Comparison of ENCODE assay signal across 12 mouse cellular contexts in genomic region chr7:92125886-92126285, GRCm38 (mm10).
DNase-seq lines count a peak whose midpoint lies in the region; ATAC-seq lines count a peak whose summit lies in the region.
"Had no signal": no experiment of that assay in that cellular context is flagged by ENCODE, and none has a peak within 500 bp of the region (broad histone marks: within the 10 kb centered on the region; RNA-seq: fewer than 3 reads in every experiment).

No protein-coding gene starts in this region.

- ATAC-seq in heart, embryonic 14.5 days (ENCODE audit: insufficient number of reproducible peaks, insufficient read depth, low FRiP score, low read depth): peak; percentile 71
- ATAC-seq in inflammation-experienced regulatory T-cells, adult 6 months: no peak
- ATAC-seq in intestine, embryonic 16.5 days: no peak

- no peaks in the 10 kb centered on the region for H3K36me3 ChIP-seq in heart, embryonic 14.5 days (ENCODE audit: control insufficient read depth, insufficient read depth, low read length)
- no peaks in the 10 kb centered on the region for H3K36me3 ChIP-seq in intestine, embryonic 16.5 days (ENCODE audit: control insufficient read depth, insufficient read depth, low read length)
- H3K36me3 ChIP-seq: neural tube, embryonic 13.5 days had no signal

- H3K4me3 ChIP-seq in heart, embryonic 14.5 days (ENCODE audit: control insufficient read depth in 1 of 2, insufficient read depth in 1 of 2, low read depth in 1 of 2, low read length in 2 of 2): no peak overlapping the region
- no peak overlapping the region for H3K4me3 ChIP-seq in intestine, embryonic 16.5 days (ENCODE audit: low read length)
- H3K4me3 ChIP-seq: neural tube, embryonic 13.5 days had no signal

- peaks cover 4 to 16% of the 10 kb centered on the region in 2 experiments for H3K4me1 ChIP-seq in heart, embryonic 14.5 days (ENCODE audit: control insufficient read depth in 2 of 2, insufficient read depth in 2 of 2, low read length in 2 of 2)
- no peaks in the 10 kb centered on the region for H3K4me1 ChIP-seq in intestine, embryonic 16.5 days (ENCODE audit: control insufficient read depth, insufficient read depth, low read length)
- H3K4me1 ChIP-seq: neural tube, embryonic 13.5 days had no signal

- H3K9me3 ChIP-seq in heart, embryonic 14.5 days (ENCODE audit: control insufficient read depth, low read length): no peaks in the 10 kb centered on the region
- no peaks in the 10 kb centered on the region for H3K9me3 ChIP-seq in intestine, embryonic 16.5 days (ENCODE audit: control insufficient read depth, low read length)
- H3K9me3 ChIP-seq: neural tube, embryonic 13.5 days had no signal

- H3K27ac ChIP-seq in heart, embryonic 14.5 days (replicated peaks in 1 of 2; ENCODE audit: control insufficient read depth in 1 of 2, insufficient read depth in 1 of 2, low read depth in 2 of 2, low read length in 2 of 2): peak overlapping the region; percentile 72 to 79; a peak in 3 of 4 replicates
- H3K27ac ChIP-seq in intestine, embryonic 16.5 days (ENCODE audit: low read length): no peak overlapping the region
- H3K27ac ChIP-seq: kidney, postnatal 0 days; liver, embryonic 14.5 days; neural tube, embryonic 13.5 days had no signal

- no peak for DNase-seq in heart, postnatal 14 days
- DNase-seq in MN1 (ENCODE audit: low spot score): peak; percentile 36
- DNase-seq in cerebellum, postnatal 10 days: peak; percentile 88
- peak; percentile 48 to 88 for DNase-seq in left cerebral cortex, postnatal 25 days (ENCODE audit: low spot score in 2 of 2)
- no peak for DNase-seq in thymus, postnatal 0 days (ENCODE audit: low spot score)
- DNase-seq: thymus, postnatal 25 days had no signal

- 10% methylated on average over 3 of the region's 3 CpGs for WGBS in heart, embryonic 14.5 days
- whole genome bisulfite sequencing in intestine, embryonic 16.5 days: 49% methylated on average over 3 of the region's 3 CpGs

- no peaks in the 10 kb centered on the region for H3K27me3 ChIP-seq in heart, embryonic 14.5 days (ENCODE audit: control insufficient read depth, insufficient read depth, low read length)
- H3K27me3 ChIP-seq in intestine, embryonic 16.5 days (replicated peaks; ENCODE audit: control insufficient read depth, insufficient read depth, low read length): no peaks in the 10 kb centered on the region
- H3K27me3 ChIP-seq: neural tube, embryonic 13.5 days had no signal

- no peak overlapping the region for H3K9ac ChIP-seq in heart, embryonic 14.5 days (ENCODE audit: low read length)
- H3K9ac ChIP-seq in intestine, embryonic 16.5 days (ENCODE audit: low read depth, low read length): no peak overlapping the region
- H3K9ac ChIP-seq: liver, embryonic 14.5 days; neural tube, embryonic 13.5 days had no signal

- intact Hi-C loops in heart, postnatal 14 days (cut with DNase I): no loop called here
- intact Hi-C loops in left cerebral cortex, postnatal 25 days (cut with DNase I): loop anchor here (10.0 kb wide), 1 partner anchor 89 kb away; no protein-coding TSS in a partner anchor

- H3K4me2 ChIP-seq in heart, embryonic 14.5 days (ENCODE audit: low read length): peak overlapping the region; percentile 25; the same call in 1 of the 2 replicates
- H3K4me2 ChIP-seq in intestine, embryonic 16.5 days (ENCODE audit: low read depth, low read length): no peak overlapping the region
- H3K4me2 ChIP-seq: neural tube, embryonic 13.5 days had no signal

Comparison
In these comparisons a context has a peak if more than half of its experiments do, and no peak if none do; other contexts are left out.
1. DNase-seq: peak in MN1 (single experiment), cerebellum, postnatal 10 days (2 of 2) and left cerebral cortex, postnatal 25 days (2 of 2); none in heart, postnatal 14 days (0 of 2) and thymus, postnatal 0 days (single experiment).